Mouse (Mus musculus): ENCODE data around the gene Adcy5.

Adcy5 gene

DNA sequence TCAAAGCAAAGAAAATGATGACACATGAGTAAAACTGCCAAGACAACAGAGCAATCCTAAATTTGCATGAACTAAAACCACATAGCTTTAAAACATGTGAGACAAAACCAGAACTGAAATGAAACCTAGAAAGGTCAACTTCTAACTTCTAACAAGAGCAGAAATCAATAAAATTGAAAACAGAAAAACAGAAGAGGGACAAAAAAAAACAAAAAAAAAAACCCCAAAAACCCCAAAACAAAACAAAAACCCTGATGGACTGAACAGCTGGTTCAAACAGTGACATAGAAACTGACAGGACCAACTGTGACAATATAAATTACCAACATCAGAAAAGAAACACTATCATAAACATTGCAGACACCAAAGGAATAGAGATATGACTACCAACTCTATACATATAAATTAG is 162.2 kb downstream of the Adcy5 start:
- DNase-seq (ENCODE audit: low spot score in 2 of 2), result no peak

DNA sequence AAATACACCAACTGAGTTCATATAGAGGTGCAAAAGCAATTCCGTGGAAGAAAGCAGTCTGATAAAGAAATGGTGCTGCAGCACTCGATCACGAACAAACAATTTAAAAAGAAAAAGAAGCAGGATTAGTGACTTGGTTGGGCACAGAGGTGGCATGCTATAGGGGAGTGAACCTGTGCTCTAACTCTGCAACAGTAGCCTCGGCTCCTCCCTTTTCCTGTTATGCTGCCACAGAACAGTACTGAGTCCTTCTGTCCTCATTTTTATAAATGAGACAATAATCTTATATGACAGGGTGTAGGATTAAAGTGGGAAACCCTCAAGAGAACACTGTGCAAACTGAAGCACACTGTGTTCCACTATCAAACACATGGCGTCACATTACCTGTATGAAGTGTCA is 162.8 kb downstream of the Adcy5 start:
- no peak for DNase-seq (ENCODE audit: low spot score in 2 of 2)

DNA sequence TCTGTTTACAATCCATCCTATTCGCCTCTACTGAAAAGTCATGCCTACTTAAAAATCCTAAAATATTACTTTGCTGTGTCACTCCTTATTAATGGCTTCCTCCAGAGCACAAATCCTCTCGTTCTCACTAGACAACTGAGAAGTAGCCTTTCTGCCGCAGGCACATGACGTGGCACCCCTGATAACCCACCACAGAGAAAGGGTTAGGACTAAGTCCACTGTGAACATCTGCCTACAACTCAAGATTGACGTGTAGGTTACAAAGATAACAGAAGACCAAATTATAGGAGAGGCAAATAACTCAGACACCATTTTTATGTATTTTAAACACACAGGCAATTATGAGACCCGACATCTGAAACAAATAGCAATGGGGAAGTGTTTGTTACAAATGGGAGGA is 163.7 kb downstream of the Adcy5 start:
- DNase-seq (ENCODE audit: low spot score in 2 of 2), result no peak

DNA sequence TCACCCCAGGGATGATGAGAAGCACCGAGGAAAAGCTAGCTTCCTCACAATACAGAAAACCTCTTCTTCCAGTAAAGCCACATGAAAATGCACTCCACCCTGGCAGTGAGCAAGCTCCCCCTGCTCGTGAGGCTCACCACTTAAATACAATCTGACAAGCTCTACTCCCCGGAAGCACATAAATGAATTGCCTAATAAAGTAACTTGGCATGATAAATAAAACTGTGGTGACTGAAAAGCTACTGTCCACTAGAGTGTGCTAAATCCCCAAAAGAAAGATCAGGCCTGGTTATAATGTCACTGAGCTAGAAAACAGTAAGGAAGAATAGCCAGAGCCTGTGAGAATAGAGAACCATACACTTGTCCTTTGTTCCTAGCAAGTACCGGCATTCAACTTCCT is 164.7 kb downstream of the Adcy5 start:
- no peak for DNase-seq (ENCODE audit: low spot score in 2 of 2)

GRCm38 (mm10) chr16:35319773-35320172 is 165.1 kb downstream of the Adcy5 start:
- no peak for DNase-seq (ENCODE audit: low spot score in 2 of 2)

DNA sequence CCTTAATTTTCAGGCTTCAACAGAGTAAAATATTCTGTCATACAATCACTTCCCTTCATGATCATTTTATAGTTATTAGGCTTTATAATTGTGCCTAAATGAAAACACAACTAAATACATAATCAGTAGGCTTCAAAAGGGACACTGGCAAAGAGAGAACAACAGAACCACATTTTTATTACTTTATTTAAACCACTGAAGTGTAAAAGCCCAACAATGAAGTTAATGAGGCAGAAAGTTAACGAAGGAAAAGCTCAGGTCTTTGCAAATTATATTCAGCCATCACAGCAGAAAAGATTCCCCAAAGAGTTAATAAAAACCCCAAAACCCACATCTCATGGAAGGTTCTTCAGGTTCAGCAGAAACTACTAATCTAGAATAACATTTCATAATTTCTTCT is 175.8 kb downstream of the Adcy5 start:
- DNase-seq (ENCODE audit: low spot score in 2 of 2), result no peak
